ENCODE assay signal across 23 mouse cellular contexts in the genomic region with DNA sequence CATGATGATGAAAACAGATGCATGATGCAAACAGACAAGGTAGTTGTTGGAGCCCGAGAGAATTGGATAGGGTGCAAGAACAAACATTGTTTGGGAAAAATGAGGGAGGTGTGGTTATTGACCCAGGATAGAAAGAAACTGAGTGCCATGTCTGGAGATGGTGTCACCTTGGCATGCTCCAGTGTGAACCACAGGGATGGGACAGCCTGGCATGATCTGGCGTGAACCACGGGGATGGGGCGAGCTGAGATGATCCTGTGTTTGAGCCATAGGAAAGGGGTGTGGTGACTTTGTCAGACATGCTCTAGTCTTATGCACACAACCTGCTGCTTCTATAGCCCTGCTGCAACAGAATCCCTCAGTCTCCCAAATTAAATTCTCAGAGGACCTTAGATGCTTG.
"Had no signal": no experiment of that assay in that cellular context is flagged by ENCODE, and none has a peak within 500 bp of the region (broad histone marks: within the 10 kb centered on the region; RNA-seq: fewer than 3 reads in every experiment).

No protein-coding gene starts in this region.

- H3K9ac ChIP-seq: heart, embryonic 13.5 days; heart, embryonic 15.5 days; hindbrain, embryonic 12.5 days; hindbrain, embryonic 14.5 days; intestine, embryonic 15.5 days; limb, embryonic 12.5 days; liver, embryonic 13.5 days; liver, embryonic 15.5 days had no signal

- H3K9me3 ChIP-seq: heart, embryonic 13.5 days; heart, embryonic 15.5 days; hindbrain, embryonic 10.5 days; hindbrain, embryonic 12.5 days; intestine, embryonic 15.5 days; limb, embryonic 12.5 days; liver, embryonic 13.5 days; liver, embryonic 15.5 days had no signal

- DNase-seq: kidney, adult 18-20 months; kidney, adult 8-10 months; kidney, postnatal 10 days; kidney, postnatal 25 days; kidney, postnatal 4 days; layer of hippocampus, postnatal 36 days; left cerebral cortex, postnatal 4 days; liver; liver, embryonic 13.5 days had no signal

- H3K27me3 ChIP-seq: heart, embryonic 13.5 days; heart, embryonic 15.5 days; hindbrain, embryonic 12.5 days; intestine, embryonic 15.5 days; limb, embryonic 12.5 days; liver, embryonic 13.5 days; liver, embryonic 15.5 days had no signal

- H3K36me3 ChIP-seq: heart, embryonic 13.5 days; heart, embryonic 15.5 days; hindbrain, embryonic 10.5 days; hindbrain, embryonic 12.5 days; intestine, embryonic 15.5 days; limb, embryonic 12.5 days; liver, embryonic 13.5 days; liver, embryonic 15.5 days had no signal

- ATAC-seq: hindbrain, embryonic 16.5 days; inflammation-experienced regulatory T-cells, adult 6 months; intestine, embryonic 15.5 days; intestine, postnatal 0 days had no signal

- H3K27ac ChIP-seq: heart, adult 2 months; heart, embryonic 13.5 days; heart, embryonic 15.5 days; hindbrain, embryonic 10.5 days; hindbrain, embryonic 12.5 days; hindbrain, embryonic 14.5 days; intestine, embryonic 15.5 days; layer of hippocampus, adult 2 months; limb, embryonic 12.5 days; liver, embryonic 13.5 days; liver, embryonic 15.5 days had no signal

- H3K4me3 ChIP-seq: heart, adult 2 months; heart, embryonic 13.5 days; heart, embryonic 15.5 days; hindbrain, embryonic 10.5 days; hindbrain, embryonic 12.5 days; intestine, embryonic 15.5 days; layer of hippocampus, adult 2 months; limb, embryonic 12.5 days; liver, embryonic 13.5 days; liver, embryonic 15.5 days had no signal

- H3K4me2 ChIP-seq: heart, embryonic 11.5 days; heart, embryonic 13.5 days; heart, embryonic 15.5 days; hindbrain, embryonic 12.5 days; hindbrain, embryonic 14.5 days; intestine, embryonic 15.5 days; limb, embryonic 12.5 days; liver, embryonic 13.5 days; liver, embryonic 15.5 days had no signal
